Mouse (Mus musculus) neural tube, embryonic 10.5 days (tissue): ENCODE measurements around the gene 2410004B18Rik.
A peak's percentile ranks its signal among the peaks of the same experiment; 100 is the strongest.
"Not testable (repeated sequence)": the region's sequence is repeated elsewhere in the genome, so short reads cannot be mapped to it uniquely, and the experiment has no call there.

Experiments used
- DNase-seq: peaks from one replicate; pipeline ENCODE4 v3.0.0-alpha.2; 2017; ENCODE audit warnings: low spot score; ENCODE audit errors: extremely low spot score

The 2410004B18Rik gene

DNA sequence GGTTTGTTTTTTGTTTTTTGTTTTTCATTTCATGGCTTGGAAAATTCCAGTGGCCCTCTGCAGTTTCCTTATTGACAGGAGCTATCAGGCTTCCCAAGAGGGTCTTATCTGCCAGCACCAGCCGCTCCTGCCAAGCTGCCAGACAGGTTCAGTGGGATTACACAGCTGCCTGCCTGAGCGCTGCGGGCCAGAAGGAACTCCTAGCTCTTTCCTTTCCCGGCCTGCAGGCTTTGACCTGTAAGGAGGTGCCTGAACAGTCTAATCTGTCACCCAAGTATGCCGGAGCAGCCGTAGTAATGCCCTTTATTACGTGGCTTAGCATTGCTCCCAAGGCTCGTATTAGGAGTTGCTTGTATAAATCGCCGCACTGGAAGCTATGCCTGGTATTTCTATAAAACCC lies 26.7 kb downstream of the 2410004B18Rik start:
- DNase-seq, result peak; percentile 47

DNA sequence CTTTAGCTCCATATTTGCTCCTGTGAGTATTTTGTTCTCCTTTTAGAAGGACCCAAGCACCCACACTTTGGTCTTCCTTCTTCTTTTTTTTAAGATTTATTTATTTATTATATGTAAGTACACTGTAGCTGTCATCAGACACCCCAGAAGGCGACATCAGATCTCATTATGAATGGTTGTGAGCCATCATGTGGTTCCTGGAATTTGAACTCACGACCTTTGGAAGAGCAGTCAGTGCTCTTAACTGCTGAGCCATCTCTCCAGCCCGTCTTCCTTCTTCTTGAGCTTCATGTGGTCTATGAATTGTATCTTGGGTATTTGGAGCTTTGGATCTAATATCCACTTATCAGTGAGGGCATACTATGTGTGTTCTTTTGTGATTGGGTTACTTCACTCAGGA lies 27.8 kb downstream of the 2410004B18Rik start:
- DNase-seq, result not testable (repeated sequence)

DNA sequence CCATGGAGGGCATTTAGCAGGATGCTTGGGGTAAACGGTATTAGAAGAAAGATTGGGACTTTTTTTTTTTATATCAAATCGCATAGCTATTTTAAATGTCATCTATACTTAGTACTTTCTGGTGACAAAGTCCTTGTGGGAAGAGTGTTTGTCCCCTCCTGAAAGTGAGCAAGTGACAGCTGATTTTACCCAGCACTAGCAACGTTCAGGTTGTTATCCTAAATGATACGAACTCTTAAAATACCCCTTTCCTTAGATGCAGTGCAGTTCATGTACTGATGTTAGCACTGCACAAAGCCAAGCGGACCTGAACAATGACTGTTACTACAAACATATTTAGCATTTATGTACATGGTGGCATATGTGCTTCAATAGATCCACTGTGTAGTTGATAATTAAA lies 29.0 kb downstream of the 2410004B18Rik start:
- no peak for DNase-seq

DNA sequence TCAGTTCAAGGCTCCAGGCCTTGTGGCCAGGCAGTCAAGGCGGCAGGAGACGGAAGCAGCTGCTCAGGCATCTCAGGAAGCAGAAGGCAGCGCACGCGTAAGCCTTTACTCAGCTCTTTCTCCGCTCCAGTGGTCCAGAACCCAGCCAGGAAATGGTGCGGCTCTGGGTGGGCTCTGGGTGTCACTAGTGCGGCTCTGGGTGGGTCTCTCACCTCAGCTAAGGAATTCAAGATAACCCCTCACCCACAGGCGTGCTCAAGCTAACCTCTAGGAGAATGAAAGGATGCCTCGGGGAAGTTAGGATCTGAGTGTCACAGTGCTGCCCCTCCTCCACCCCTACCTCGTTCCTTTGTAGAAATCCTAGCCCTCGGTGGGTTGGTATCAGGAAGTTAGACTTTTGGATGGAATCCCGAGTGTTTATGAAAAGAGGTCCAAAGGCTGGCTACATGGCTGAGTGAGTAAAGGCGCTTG lies 31.3 kb downstream of the 2410004B18Rik start:
- no peak for DNase-seq

DNA sequence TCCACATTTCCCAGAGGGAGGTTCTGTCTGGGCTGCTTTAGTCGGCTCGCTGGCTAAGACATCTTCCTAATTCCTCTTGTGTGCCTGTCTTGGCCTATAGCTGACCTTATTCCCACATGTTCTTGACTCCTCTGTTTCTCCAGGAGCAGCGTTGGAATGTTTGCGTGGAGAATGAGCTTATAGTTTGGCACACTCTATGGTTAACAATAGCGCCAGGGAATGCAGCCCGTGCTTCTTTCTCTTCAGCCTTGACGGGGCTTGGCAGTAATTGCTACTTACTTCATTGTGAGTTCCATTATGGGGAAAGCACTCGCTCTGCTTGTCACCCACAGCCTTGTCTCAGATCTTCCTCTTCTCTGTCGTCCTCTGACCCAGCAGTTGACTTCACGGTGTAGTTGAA lies 33.7 kb downstream of the 2410004B18Rik start:
- DNase-seq, result no peak

DNA sequence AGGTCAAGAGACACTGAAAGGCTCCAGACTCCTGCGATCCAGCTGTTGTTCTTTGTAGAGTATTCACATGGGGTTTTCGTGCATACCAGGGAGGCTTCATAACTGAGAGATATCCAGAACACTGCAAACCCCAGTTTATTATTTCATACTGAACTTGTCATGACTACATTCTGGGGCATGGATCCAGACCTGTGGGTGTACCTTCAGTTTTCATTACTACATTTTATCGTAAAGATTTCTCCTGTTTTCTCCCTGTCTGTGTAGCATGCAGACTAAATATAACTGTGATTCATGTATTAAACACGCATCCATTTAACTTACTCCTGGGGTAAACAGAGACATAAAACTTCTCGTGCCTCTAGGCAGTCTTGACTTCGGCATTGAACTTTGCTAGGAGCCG lies 37.2 kb downstream of the 2410004B18Rik start:
- no peak for DNase-seq

GRCm38 (mm10) chr3:145985333-145985925 lies 47.6 kb downstream of the 2410004B18Rik start:
- DNase-seq, result no peak

DNA sequence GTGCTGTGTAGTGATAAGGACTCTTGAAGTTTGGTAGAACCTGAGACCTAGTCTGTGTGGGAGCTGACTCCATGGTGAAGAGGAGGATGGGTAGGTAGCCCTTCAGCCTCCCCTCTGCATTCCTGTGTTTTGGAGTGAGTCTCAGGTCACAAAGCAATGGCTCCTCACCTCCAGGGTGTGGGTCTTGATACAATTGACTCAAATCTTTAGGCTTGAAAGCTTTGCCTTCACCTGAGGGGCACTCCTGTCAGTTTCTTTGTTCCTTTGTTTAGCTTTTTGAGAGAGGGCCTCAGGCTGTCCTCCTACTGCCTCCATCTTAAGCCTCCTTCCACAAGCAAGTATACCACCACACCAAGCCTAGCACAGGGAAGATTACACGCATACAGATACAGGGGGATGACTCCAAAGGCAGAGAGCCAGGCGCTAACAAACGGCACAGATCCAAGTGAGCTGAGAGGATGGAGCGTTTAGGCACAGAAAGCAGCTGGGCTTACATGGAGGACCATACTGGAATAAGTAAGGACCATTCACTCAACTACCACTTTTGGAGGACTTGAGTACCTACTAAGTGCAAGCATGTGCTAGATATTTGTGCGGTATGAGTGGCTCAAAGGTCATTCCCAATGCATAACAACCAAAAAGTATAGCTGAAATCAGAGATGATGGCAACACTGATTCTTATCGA lies 48.6 kb downstream of the 2410004B18Rik start:
- DNase-seq, result no peak

- peak; percentile 79 for DNase-seq
Observed at GRCm38 (mm10) chr3:145987268-145987969, 49.6 kb downstream of the 2410004B18Rik start, which contains the start of gene Syde2. Syde2 (plus strand) TSS chr3:145987870.

- peak; percentile 76 for DNase-seq
Observed at GRCm38 (mm10) chr3:145987970-145988683, 50.3 kb downstream of the 2410004B18Rik start.

DNA sequence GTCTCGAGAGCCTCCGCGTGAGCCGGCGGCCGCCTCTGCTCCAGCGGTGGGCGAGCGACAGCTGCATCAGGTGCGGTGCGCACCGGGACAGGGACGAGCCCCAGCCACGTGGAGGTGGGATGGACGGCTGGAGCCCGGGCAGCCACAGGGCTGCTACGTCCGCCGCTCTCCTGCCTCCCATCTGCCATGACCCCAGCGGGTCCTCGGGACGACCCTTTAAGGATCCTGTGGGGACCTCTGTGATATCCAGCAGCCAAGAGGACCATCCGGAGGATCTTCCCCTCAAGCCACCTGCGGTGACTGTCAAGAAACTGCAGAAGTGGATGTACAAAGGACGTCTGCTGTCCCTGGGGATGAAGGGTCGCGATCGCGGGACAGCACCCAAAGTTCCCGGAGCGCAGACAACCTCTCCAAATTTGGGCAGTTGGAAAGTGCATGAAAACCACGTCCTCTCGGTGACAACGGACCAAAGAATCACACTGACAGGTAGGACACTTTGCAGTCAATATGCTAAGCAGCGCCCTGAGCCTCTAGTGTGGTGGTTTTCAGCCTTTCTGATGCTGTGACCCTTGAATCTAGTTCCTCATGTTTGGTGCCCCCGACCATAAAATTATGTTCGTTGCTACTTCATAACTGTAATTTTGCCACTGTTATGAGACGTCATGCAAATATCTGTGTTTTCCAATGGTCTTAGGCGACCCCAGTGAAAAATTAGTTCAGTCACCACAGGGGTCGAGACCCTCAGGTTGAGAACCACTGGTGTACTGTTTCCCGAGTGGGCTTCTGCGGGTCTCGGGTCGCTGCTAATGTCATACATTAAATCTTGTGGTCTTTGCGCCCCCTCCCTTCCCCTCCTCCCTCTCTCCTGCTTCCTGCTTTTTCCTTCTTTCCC lies 51.1 kb downstream of the 2410004B18Rik start:
- no peak for DNase-seq

DNA sequence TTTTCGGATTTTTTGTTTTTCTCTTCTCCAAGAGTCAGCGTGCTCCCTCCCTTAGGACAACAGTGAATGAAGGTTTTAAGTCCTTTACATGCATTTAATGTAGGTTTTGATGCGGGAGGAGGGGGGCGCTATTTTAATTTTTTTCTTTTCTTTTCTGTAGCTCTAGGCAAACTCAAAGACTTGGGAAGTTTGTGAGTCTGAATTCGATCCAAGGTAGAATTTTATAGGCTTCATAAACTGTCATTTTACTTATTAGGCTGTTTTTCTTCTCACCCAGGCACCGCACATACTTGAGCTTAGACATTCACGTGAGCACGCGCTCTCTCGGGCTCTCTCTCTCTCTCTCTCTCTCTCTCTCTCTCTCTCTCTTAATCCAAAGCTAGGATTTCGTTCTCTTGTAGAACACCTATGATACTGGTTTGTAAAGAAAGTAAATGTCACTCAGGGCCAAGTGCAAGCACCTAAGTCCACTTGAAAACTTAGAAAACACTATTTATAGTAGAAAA lies 51.8 kb downstream of the 2410004B18Rik start:
- no peak for DNase-seq

GRCm38 (mm10) chr3:145991130-145991529 lies 53.3 kb downstream of the 2410004B18Rik start:
- no peak for DNase-seq

GRCm38 (mm10) chr3:145991976-145992730 lies 54.3 kb downstream of the 2410004B18Rik start:
- DNase-seq, result no peak

DNA sequence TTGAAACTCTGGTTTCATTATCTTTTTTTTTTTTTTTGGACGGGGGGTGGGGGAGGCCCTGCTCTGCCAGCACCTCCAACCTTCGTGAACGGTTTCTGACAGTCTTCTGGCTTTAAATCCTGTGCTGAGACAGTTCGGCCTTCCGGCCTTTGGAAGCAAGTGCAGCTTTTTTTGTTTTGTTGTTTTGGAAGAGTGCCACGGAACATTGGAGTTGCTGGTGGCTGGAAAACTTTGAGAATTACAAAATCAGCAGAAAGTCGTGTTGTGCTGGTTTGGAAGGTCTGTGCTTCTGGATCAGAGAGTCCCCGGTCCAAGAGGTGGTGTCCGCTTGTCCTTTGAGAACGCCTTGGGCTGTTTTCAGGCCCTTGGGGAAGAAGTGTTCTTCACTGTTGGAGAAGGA lies 55.0 kb downstream of the 2410004B18Rik start:
- no peak for DNase-seq

DNA sequence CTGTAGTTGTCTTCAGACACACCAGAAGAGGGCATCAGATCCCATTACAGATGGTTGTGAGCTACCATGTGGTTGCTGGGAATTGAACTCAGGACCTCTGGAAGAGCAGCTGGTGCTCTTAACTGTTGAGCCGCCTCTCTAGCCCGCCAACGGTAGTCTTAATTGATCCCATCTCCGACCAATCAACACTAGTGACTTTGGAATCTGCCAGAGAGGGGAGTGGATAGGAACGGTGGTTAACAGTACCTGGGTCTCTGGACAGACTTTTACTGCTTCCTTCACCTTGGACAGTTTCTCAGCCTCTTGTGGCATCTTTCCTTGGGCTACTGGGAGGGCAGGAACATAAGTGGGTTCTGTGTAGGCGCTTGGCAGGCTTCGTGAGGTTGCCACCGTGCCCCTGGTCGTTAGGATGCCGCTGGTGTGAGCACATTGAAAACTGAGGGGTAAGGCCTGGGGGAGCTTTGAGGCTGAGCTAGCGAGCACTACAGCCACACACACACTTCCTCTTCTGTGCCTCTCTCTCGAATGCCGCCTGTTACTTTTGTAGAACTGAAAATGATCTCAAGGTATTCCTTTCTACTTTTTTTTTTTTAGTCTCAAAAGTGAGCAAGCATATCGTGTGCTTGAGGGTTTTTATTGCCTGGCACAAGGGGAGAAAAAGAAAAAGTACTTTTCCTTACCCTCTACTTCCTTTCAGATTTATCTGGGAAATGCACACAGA lies 55.8 kb downstream of the 2410004B18Rik start:
- DNase-seq, result no peak
